Mouse (Mus musculus) liver, adult 2 months (tissue): Measurements from ENCODE around the gene Golt1a. TPM values are rescaled to one million over a fixed set of nuclear protein-coding genes. Genes with fewer than 3 reads are reported as not detected.
"Not testable (repeated sequence)": the region's sequence is repeated elsewhere in the genome, so short reads cannot be mapped to it uniquely, and the experiment has no call there.

ENCODE experiments used
- DNase-seq: peaks from one replicate; pipeline ENCODE4 v3.0.0-alpha.2; 2011; ENCODE audit warnings: low read depth, low spot score; ENCODE audit errors: extremely low read depth
- H3K27ac ChIP-seq: fragments of 200-500 bp; replicated peaks from 2 replicates; pipeline ENCODE4 v1.5.1; 2012; ENCODE audit warnings: low read depth, mild to moderate bottlenecking, control low read depth, inconsistent platforms, low read length; ENCODE audit not compliant: insufficient read depth
- H3K27me3 ChIP-seq: fragments of 200-500 bp; 2 replicates; pipeline ENCODE4 v1.6.1; 2012; ENCODE audit warnings: mild to moderate bottlenecking, moderate library complexity, low read length, inconsistent platforms; ENCODE audit not compliant: control insufficient read depth, insufficient read depth
- H3K36me3 ChIP-seq: fragments of 200-500 bp; 2 replicates; pipeline ENCODE4 v1.6.1; 2012; ENCODE audit warnings: low read length, inconsistent platforms; ENCODE audit not compliant: control insufficient read depth, insufficient read depth
- H3K4me1 ChIP-seq: fragments of 200-500 bp; 2 replicates; pipeline ENCODE4 v1.6.1; 2011; ENCODE audit warnings: low read length; ENCODE audit not compliant: control insufficient read depth, insufficient read depth
- H3K4me3 ChIP-seq: fragments of 200-500 bp; 2 replicates; pipeline ENCODE4 v1.5.1; 2011; ENCODE audit warnings: low read depth, mild to moderate bottlenecking, control low read depth, low read length, moderate library complexity; ENCODE audit not compliant: insufficient read depth
- H3K79me2 ChIP-seq: fragments of 200-500 bp; 2 replicates; pipeline ENCODE4 v1.6.1; 2012; ENCODE audit warnings: inconsistent platforms, mild to moderate bottlenecking, low read length, moderate library complexity; ENCODE audit not compliant: control insufficient read depth, insufficient read depth
- H3K9ac ChIP-seq: fragments of 200-500 bp; 2 replicates; pipeline ENCODE4 v1.6.1; 2012; ENCODE audit warnings: low read depth, mild to moderate bottlenecking, control low read depth, inconsistent platforms, low read length
- CTCF ChIP-seq: fragments of 200-500 bp; IDR thresholded peaks from 2 replicates; pipeline ENCODE4 v1.5.1; 2011; ENCODE audit warnings: low read depth, low read length, control low read depth
- POLR2A ChIP-seq: fragments of 200-500 bp; IDR thresholded peaks from 2 replicates; pipeline ENCODE4 v1.6.1; 2011; ENCODE audit warnings: low read length, control low read depth; ENCODE audit not compliant: insufficient read depth; ENCODE audit errors: extremely low read depth
- WGBS: fragments of 180-500 bp; shearing (Covaris S2); methylation state at CpG from one replicate; pipeline ENCODE4 v1.1.7; 2018; 5-methylcytosine and 5-hydroxymethylcytosine counted together
- polyA plus RNA-seq: library from polyadenylated mRNA; depleted of rRNA; stranded (reverse); fragments of >200 nt; gene quantifications from 2 replicates; pipeline ENCODE4 v1.2.3, GENCODE M21; 2012
- total RNA-seq: library from RNA; depleted of rRNA; stranded (reverse); fragments of >200 nt; gene quantifications from 2 replicates; pipeline ENCODE4 v1.2.3, GENCODE M21; 2014

Gene Golt1a
- total and polyA plus RNA-seq, 2 experiments = 11.4 to 16.1 TPM

DNA sequence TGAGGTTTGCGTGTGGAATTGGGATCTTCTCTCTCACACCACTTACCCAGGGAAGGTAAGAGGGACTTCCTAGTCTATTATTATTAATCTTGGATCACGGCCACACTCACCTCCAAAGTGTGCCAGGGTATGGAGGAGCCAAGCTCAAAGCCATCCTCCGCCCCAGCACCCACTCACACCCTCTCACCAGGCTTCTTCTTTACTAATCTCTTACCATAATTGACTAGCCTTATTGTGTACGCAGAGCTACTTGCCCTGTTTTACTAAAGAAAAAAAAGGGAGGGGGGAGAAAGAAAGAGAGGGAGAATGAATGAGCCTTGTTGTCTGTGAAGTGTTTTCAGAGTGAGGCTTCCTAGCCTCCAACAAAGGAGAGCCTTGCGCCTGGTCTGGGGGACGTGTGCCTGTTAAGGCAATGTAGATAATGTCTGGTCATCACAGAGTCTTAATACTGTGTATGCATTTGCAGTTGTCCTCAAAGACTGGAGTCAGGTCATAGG is 18.7 kb downstream of the Golt1a start:
- H3K27ac ChIP-seq = peak overlapping the region; percentile 34; the same call in 1 of the 2 replicates
- peak; percentile 30 for DNase-seq
- 58% methylated on average over 6 of the region's 6 CpGs for WGBS
- no peaks in the 10 kb centered on the region for H3K79me2 ChIP-seq
- H3K27me3 ChIP-seq = no peaks in the 10 kb centered on the region
- H3K4me1 ChIP-seq = peaks cover 14% of the 10 kb centered on the region
- TF ChIP-seq POLR2A = no peak
- no peak for TF ChIP-seq CTCF
- H3K4me3 ChIP-seq = no peak overlapping the region
- H3K36me3 ChIP-seq = no peaks in the 10 kb centered on the region
- H3K9ac ChIP-seq = no peak overlapping the region

DNA sequence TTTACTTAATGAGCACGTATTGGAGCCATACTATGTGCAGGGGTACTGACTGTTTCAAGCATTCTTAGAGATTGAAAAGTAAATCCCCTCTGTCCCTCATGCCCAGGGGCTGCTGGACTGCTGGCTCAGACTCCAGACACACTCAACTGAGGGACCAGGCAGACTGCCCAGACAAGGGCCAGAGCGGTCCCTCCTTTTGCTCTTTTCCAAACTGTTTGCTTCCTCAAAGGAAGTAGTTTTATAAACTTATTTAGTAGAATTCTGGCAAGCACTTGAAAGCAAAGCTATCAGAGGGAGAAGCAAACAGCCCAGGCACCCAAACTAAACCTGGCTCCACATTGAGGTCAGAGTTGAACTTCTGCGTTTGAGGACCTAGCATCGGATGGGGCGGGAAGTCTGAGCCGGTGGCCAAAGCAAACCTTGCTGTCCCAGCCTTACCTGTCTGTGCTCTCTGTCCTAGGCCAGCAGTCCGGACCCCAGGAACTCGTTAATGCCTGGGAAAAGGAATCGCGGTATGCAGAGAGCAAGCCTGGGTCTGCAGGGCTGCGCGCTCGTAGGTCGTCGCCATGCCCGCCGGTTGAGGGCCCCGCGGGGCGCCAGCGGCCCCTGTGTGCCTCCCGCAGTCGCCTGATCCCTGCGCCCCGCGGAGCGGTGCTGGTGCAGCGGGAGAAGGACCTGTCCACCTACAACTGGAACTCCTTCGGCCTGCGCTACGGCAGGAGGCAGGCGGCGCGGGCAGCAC is 19.5 kb downstream of the Golt1a start:
- Histone ChIP-seq H3K79me2 (no peaks in the 10 kb centered on the region), H3K9ac (peak overlapping the region; percentile 80), H3K4me3 (peak overlapping the region; percentile 61), H3K27ac (peak overlapping the region; percentile 73), H3K4me1 (peaks cover 14% of the 10 kb centered on the region), H3K36me3 (no peaks in the 10 kb centered on the region), H3K27me3 (no peaks in the 10 kb centered on the region)
- TF ChIP-seq CTCF = no peak
- no peak for TF ChIP-seq POLR2A
- peak; percentile 96 for DNase-seq
- WGBS = 4% methylated on average over 34 of the region's 34 CpGs

DNA sequence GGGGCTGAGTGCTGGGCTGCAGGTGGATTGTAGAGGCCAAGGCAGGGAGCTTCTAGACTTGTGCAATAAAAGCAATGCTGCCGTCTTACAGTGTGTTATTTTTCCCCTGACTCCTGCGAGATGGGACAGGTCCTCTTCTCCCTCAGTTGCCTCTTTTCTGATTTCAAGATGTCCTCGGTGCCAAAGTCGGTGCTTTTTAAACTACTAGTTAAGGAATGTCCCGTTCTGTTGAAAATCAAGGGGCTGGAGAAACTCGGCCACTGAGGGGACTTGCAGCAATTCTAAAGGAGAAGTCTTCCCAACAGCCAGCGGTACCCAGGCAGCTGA is 20.0 kb downstream of the Golt1a start:
- peak overlapping the region; percentile 61 for H3K4me3 ChIP-seq
- H3K27ac ChIP-seq = peak overlapping the region; percentile 73
- peak overlapping the region; percentile 80 for H3K9ac ChIP-seq
- no peak for TF ChIP-seq CTCF
- H3K4me1 ChIP-seq = peaks cover 14% of the 10 kb centered on the region
- H3K79me2 ChIP-seq = no peaks in the 10 kb centered on the region
- no peaks in the 10 kb centered on the region for H3K27me3 ChIP-seq
- H3K36me3 ChIP-seq = no peaks in the 10 kb centered on the region
- peak; percentile 37 for DNase-seq
- 34% methylated on average over 7 of the region's 7 CpGs for WGBS

DNA sequence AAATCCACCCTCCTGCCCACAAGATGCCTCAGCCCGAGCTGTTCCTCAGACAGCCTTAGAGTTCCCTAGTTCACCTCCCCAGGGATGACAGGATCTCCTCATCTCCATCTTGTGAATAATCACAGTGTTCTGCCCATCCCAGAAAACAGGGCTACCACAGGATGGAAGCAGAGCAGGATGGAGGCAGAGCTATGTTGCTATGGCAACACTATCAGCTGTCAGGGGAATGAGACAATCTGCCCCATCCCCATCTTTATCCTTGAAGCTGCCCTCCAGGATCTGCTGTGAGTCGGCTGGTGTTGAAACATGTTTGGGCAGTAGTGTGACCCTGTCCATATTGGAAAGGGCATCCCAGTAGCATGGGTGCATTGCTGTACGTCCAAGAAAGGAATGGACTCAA is 21.5 kb downstream of the Golt1a start:
- Histone ChIP-seq H3K27me3 (no peaks in the 10 kb centered on the region), H3K36me3 (no peaks in the 10 kb centered on the region), H3K4me3 (no peak overlapping the region), H3K79me2 (no peaks in the 10 kb centered on the region), H3K27ac (no peak overlapping the region), H3K9ac (no peak overlapping the region), H3K4me1 (peaks cover 14% of the 10 kb centered on the region)
- no peak for DNase-seq
- no peak for TF ChIP-seq CTCF
- TF ChIP-seq POLR2A = no peak
- 83% methylated on average over 3 of the region's 3 CpGs for WGBS

DNA sequence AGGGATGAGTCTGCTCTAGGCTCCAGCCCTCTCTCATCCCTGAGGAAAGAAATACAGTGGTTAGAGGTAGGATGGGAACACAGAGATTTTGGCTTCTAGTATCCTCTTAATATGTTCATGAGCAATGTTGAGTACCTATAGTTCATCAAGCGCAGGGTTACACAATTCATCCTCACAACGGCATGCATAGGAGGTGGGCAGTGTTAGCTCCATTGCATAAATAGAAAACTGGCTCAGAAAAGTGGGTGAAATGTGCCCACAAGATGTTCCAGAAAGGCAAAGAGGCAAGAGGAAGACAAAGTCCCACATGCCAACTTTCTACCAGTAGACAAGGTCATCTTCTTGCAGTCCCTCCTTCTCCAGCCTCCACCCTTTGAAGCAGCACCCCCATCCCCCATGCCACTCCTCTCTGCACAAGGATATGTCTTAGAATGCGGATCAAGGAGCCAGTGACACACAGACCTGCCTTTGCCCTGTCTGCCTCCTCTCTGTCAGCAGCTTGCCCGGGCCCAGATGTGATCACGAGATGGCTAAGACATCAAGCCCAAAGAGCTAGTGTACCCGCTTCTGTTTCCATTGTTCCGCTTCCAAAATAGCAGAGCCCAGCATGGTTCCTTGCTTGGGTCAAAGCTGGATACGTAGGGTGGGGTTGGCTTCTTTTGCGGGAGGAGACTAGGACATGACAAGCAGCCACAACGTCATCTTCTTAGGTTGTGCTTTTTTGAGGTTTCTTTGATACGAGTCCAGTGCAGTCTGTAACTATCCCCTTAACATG is 23.2 kb downstream of the Golt1a start:
- no peak for TF ChIP-seq CTCF
- no peak for TF ChIP-seq POLR2A
- Histone ChIP-seq H3K79me2 (no peaks in the 10 kb centered on the region), H3K4me1 (peaks cover 13% of the 10 kb centered on the region), H3K27me3 (no peaks in the 10 kb centered on the region), H3K4me3 (no peak overlapping the region), H3K36me3 (no peaks in the 10 kb centered on the region), H3K27ac (no peak overlapping the region), H3K9ac (no peak overlapping the region)
- 92% methylated on average over 11 of the region's 11 CpGs for WGBS
- no peak for DNase-seq

DNA sequence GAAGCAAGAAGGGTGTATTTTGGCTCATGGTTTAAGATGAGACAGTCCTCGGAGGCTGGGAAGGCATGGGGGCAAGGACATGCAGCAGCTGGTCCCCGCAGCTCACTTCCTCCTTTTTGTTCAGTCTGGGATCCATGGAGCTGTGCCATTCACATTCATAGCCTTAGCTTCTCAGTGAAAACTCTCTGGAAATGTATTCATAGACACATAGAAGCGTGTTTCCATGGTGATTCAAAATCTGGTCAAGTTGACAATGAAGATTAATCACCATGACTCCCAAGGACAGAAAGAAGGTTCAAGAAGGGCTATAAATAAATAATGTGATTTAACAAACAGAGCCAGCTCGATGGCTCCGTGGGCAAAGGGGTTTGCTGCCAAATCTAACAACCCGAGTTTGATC is 24.3 kb downstream of the Golt1a start:
- H3K4me1 ChIP-seq = peaks cover 5% of the 10 kb centered on the region
- TF ChIP-seq CTCF (no peak), POLR2A (no peak)
- 83% methylated on average over 6 of the region's 6 CpGs for WGBS
- H3K9ac ChIP-seq = no peak overlapping the region
- H3K27ac ChIP-seq = no peak overlapping the region
- no peaks in the 10 kb centered on the region for H3K36me3 ChIP-seq
- no peaks in the 10 kb centered on the region for H3K27me3 ChIP-seq
- DNase-seq = no peak
- no peaks in the 10 kb centered on the region for H3K79me2 ChIP-seq
- no peak overlapping the region for H3K4me3 ChIP-seq

DNA sequence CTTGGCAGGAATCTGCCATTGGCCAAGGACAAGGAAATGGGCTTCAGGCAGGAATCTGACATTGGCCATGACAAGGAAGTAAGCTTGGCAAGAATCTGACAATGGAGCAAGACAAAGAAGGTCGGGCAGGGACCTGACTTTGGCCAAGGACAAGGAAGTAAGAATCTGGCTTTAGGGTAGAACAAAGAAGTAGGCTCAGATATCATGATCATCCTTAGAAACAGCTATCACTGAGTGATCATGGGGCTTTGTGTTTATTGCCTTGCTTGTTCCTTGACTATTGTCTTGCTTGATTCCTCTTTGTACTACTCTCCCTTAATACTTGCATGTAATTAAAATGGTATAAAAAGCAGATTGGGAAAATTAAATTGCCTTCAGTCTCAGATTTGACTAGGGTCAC is 30.8 kb downstream of the Golt1a start:
- H3K27me3 ChIP-seq, H3K4me3 ChIP-seq, H3K36me3 ChIP-seq, H3K79me2 ChIP-seq, H3K9ac ChIP-seq, H3K27ac ChIP-seq, DNase-seq, H3K4me1 ChIP-seq: not testable (repeated sequence)
- 81% methylated on average over 1 of the region's 1 CpGs for WGBS
